Mouse (Mus musculus) kidney, embryonic 15.5 days (tissue): ENCODE results near the gene Dennd1b. TPM values are rescaled to one million over a fixed set of nuclear protein-coding genes. Genes with fewer than 3 reads are reported as not detected.

ENCODE experiments used
- ATAC-seq: fragments of 200-750 bp; cut with Nextera tagmentation; replicated peaks from 2 replicates; pipeline ENCODE4 v1.8.0; 2017; ENCODE audit warnings: moderate TSS enrichment; ENCODE audit not compliant: low FRiP score
- H3K27ac ChIP-seq: fragments of 300-500 bp; sonication (generic); 2 replicates; pipeline ENCODE4 v1.5.1; 2015; ENCODE audit warnings: mild to moderate bottlenecking, inconsistent platforms
- H3K27me3 ChIP-seq: fragments of 300-500 bp; sonication (generic); 2 replicates; pipeline ENCODE4 v1.6.1; 2015; ENCODE audit warnings: inconsistent platforms
- H3K36me3 ChIP-seq: fragments of 300-500 bp; sonication (generic); 2 replicates; pipeline ENCODE4 v1.6.1; 2015; ENCODE audit warnings: inconsistent platforms
- H3K4me1 ChIP-seq: fragments of 300-500 bp; sonication (generic); 2 replicates; pipeline ENCODE4 v1.6.1; 2015; ENCODE audit warnings: inconsistent platforms
- H3K4me2 ChIP-seq: fragments of 300-500 bp; sonication (generic); 2 replicates; pipeline ENCODE4 v1.6.1; 2015; ENCODE audit warnings: moderate library complexity, mild to moderate bottlenecking, inconsistent platforms
- H3K4me3 ChIP-seq: fragments of 300-500 bp; sonication (generic); replicated peaks from 2 replicates; pipeline ENCODE4 v1.5.1; 2015; ENCODE audit warnings: mild to moderate bottlenecking, inconsistent platforms
- H3K9ac ChIP-seq: fragments of 300-500 bp; sonication (generic); 2 replicates; pipeline ENCODE4 v1.6.1; 2015; ENCODE audit warnings: mild to moderate bottlenecking, inconsistent platforms
- H3K9me3 ChIP-seq: fragments of 300-500 bp; sonication (generic); replicated peaks from 2 replicates; pipeline ENCODE4 v1.6.1; 2016; ENCODE audit warnings: inconsistent platforms
- WGBS: fragments of 180-500 bp; shearing (Covaris S2); methylation state at CpG from one replicate; pipeline ENCODE4 v1.1.7; 2015; ENCODE audit warnings: mixed read lengths; 5-methylcytosine and 5-hydroxymethylcytosine counted together
- polyA plus RNA-seq: library from polyadenylated mRNA; unstranded; fragments of >200 nt; fragmentation: Nextera tagmentation; extraction: Ambion mirVana; gene quantifications from 2 replicates; pipeline ENCODE4 v1.2.1, GENCODE M21; 2015

Dennd1b gene
- polyA plus RNA-seq, 1 experiment from 2014 or later = 8.2 TPM

GRCm38 (mm10) chr1:139071015-139071414, 107.8 kb downstream of the Dennd1b start:
- peak; percentile 52 for ATAC-seq
- H3K27me3 ChIP-seq = no peaks in the 10 kb centered on the region
- no peak overlapping the region for H3K27ac ChIP-seq
- H3K4me3 ChIP-seq = no peak overlapping the region
- WGBS = 33% methylated on average over 2 of the region's 2 CpGs
- no peak overlapping the region for H3K4me2 ChIP-seq
- H3K9ac ChIP-seq = no peak overlapping the region
- H3K36me3 ChIP-seq = no peaks in the 10 kb centered on the region
- no peaks in the 10 kb centered on the region for H3K9me3 ChIP-seq
- H3K4me1 ChIP-seq = no peaks in the 10 kb centered on the region

DNA sequence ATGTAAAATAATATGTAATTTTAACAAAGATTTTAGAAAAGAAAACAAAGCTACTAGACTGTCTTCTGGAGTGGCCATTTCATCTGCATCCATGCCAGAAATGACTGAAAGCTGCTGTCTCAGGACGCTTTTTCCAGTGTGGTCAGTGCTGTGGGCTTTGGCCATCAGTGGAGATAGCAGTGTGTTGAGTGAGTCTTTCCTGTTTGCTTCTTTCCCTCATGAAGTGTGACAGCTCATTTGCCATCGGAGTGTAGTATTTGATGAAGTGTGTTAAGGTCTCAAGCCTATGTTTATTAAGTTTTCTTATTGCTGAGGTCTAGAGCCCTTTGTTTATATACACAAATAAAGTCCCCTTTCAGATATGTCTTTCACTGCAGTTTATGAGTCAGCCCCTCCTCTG, 112.4 kb downstream of the Dennd1b start:
- Histone ChIP-seq H3K4me2 (no peak overlapping the region), H3K27me3 (no peaks in the 10 kb centered on the region), H3K36me3 (no peaks in the 10 kb centered on the region), H3K4me1 (no peaks in the 10 kb centered on the region), H3K4me3 (no peak overlapping the region), H3K9me3 (no peaks in the 10 kb centered on the region), H3K9ac (no peak overlapping the region), H3K27ac (no peak overlapping the region)
- 55% methylated on average over 2 of the region's 2 CpGs for WGBS
- no peak for ATAC-seq

- H3K4me1 ChIP-seq = no peaks in the 10 kb centered on the region
- no peaks in the 10 kb centered on the region for H3K9me3 ChIP-seq
- H3K4me2 ChIP-seq = no peak overlapping the region
- WGBS = 91% methylated on average over 1 of the region's 1 CpGs
- no peak for ATAC-seq
- no peak overlapping the region for H3K4me3 ChIP-seq
- no peak overlapping the region for H3K9ac ChIP-seq
- no peak overlapping the region for H3K27ac ChIP-seq
- H3K36me3 ChIP-seq = no peaks in the 10 kb centered on the region
- H3K27me3 ChIP-seq = no peaks in the 10 kb centered on the region
Measured at GRCm38 (mm10) chr1:139077989-139078388, 114.8 kb downstream of the Dennd1b start.

GRCm38 (mm10) chr1:139079000-139079399, 115.8 kb downstream of the Dennd1b start:
- ATAC-seq = no peak
- H3K9ac ChIP-seq = no peak overlapping the region
- H3K27ac ChIP-seq = no peak overlapping the region
- H3K4me1 ChIP-seq = no peaks in the 10 kb centered on the region
- 73% methylated on average over 8 of the region's 8 CpGs for WGBS
- no peaks in the 10 kb centered on the region for H3K9me3 ChIP-seq
- no peaks in the 10 kb centered on the region for H3K27me3 ChIP-seq
- H3K36me3 ChIP-seq = no peaks in the 10 kb centered on the region
- H3K4me3 ChIP-seq = no peak overlapping the region
- H3K4me2 ChIP-seq = no peak overlapping the region

GRCm38 (mm10) chr1:139079523-139079922, 116.3 kb downstream of the Dennd1b start:
- WGBS = 78% methylated on average over 6 of the region's 6 CpGs
- no peak for ATAC-seq
- no peaks in the 10 kb centered on the region for H3K4me1 ChIP-seq

DNA sequence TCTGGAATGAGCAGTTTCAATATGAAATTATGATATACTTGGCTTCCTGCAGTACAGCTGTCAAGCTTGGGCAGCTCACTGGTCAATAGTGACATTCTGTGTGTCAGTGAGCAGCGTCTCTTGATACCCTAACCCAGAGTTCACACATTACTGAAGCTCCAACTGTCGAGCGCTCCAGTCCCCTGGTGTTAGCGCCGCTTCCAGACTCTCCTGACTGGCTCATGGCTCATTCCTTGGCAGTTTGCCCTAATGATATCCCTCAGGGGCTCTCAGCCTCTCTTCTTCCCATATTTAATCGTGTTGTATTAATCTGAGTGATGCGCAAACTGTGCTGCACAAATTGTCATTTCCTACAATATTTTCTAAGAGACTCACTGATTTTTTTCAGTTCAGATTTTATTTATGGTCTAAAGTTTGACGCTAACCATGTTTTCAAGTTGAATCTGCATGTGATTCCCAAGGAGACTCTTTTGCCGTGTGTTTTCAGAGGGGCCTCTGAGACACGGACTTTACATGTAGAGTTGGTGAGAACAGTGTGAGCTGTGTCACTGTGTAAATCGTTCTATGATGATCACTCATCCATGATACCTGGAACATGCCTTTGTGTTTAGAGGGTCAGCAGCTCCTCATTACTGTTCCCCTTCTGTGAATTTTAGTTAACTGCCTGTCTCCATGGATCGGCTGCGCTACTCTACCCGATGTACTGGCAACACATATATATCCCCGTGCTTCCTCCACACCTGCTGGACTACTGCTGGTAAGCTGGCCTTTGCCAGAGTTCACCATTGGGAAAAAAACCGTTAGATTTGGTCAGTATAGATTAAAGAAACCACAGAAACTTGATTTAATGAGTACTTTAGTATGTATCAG, 117.5 kb downstream of the Dennd1b start:
- WGBS = 65% methylated on average over 16 of the region's 16 CpGs
- Histone ChIP-seq H3K9me3 (no peaks in the 10 kb centered on the region), H3K27me3 (no peaks in the 10 kb centered on the region), H3K27ac (no peak overlapping the region), H3K4me1 (no peaks in the 10 kb centered on the region), H3K4me2 (no peak overlapping the region), H3K4me3 (no peak overlapping the region), H3K9ac (no peak overlapping the region), H3K36me3 (no peaks in the 10 kb centered on the region)
- no peak for ATAC-seq

More at GRCm38 (mm10) chr1:139079523-139079922, 116.3 kb downstream of the Dennd1b start:
- Histone ChIP-seq H3K36me3 (no peaks in the 10 kb centered on the region), H3K4me3 (no peak overlapping the region), H3K9ac (no peak overlapping the region), H3K4me2 (no peak overlapping the region), H3K27me3 (no peaks in the 10 kb centered on the region), H3K27ac (no peak overlapping the region), H3K9me3 (no peaks in the 10 kb centered on the region)

DNA sequence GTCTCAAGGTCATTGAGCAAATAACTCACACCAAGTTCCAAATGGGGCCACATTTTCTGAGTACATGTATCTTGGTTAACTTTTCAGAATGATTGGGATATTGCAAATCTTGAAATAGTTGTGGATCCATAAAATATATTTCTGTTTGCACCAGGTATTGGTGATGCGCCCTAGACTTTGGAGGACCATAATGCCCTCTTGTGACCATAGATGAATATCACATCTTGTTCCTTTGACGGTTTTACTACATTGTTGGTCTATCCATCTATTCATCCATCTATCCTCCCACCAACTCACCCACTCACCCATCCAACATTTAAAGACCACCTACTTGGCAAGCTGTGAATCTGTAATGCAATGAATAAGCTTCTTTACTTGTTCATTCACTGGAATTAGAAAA, 120.1 kb downstream of the Dennd1b start:
- H3K4me2 ChIP-seq = no peak overlapping the region
- H3K4me3 ChIP-seq = no peak overlapping the region
- no peaks in the 10 kb centered on the region for H3K4me1 ChIP-seq
- no peak overlapping the region for H3K9ac ChIP-seq
- no peaks in the 10 kb centered on the region for H3K27me3 ChIP-seq
- no peaks in the 10 kb centered on the region for H3K36me3 ChIP-seq
- no peaks in the 10 kb centered on the region for H3K9me3 ChIP-seq
- 77% methylated on average over 2 of the region's 2 CpGs for WGBS
- no peak overlapping the region for H3K27ac ChIP-seq
- no peak for ATAC-seq

GRCm38 (mm10) chr1:139087564-139087963, 124.3 kb downstream of the Dennd1b start:
- Histone ChIP-seq H3K4me3 (no peak overlapping the region), H3K9me3 (no peaks in the 10 kb centered on the region), H3K9ac (no peak overlapping the region), H3K27me3 (no peaks in the 10 kb centered on the region), H3K4me1 (no peaks in the 10 kb centered on the region), H3K4me2 (no peak overlapping the region), H3K36me3 (no peaks in the 10 kb centered on the region), H3K27ac (no peak overlapping the region)
- no peak for ATAC-seq
- WGBS = 81% methylated on average over 3 of the region's 3 CpGs

DNA sequence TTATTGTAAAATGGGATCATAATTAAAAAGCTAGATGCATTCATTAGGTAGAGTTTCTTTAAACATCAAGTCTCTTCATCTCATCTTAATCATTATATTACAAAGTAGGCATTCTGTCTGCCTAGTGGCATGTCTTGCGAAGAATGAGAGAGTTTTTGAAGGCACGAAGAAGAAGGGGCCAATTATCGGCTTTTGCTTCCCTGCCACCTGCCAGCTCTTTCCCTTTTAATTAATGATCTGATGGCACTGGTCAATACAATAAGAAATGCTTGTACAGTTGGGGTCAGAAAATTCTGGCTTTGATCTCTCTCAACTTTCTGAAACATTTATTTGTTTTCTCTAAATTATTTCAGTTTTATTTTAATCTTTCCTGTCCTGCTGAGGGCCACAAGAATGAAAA, 127.5 kb downstream of the Dennd1b start:
- Histone ChIP-seq H3K4me1 (peaks cover 2% of the 10 kb centered on the region; the same call in 1 of the 2 replicates), H3K36me3 (no peaks in the 10 kb centered on the region), H3K4me2 (no peak overlapping the region), H3K27ac (no peak overlapping the region), H3K4me3 (no peak overlapping the region), H3K9ac (no peak overlapping the region), H3K27me3 (no peaks in the 10 kb centered on the region), H3K9me3 (no peaks in the 10 kb centered on the region)
- ATAC-seq = no peak
- 91% methylated on average over 3 of the region's 3 CpGs for WGBS

DNA sequence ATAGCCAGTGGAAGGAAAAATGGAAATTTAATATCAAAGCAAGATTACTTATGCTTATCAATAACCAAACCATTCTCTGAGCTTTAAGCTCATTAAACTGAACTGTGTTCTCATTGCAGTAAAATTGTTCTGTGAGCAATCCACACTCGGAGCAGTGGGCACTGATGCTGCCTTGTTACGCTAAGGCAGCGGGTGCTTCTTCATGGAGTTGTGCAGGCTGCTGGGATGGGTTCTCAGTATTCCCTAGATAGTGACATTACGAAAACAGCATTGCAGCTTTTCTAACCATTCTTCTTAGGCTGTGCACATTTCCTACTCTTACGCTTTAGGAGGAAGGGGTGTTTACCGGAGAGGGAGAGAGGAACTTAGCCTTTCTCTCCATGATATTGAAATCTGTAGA, 128.5 kb downstream of the Dennd1b start:
- Histone ChIP-seq H3K27ac (no peak overlapping the region), H3K27me3 (no peaks in the 10 kb centered on the region), H3K4me3 (no peak overlapping the region), H3K9ac (no peak overlapping the region), H3K4me2 (no peak overlapping the region), H3K9me3 (no peaks in the 10 kb centered on the region), H3K4me1 (peaks cover 2% of the 10 kb centered on the region; the same call in 1 of the 2 replicates), H3K36me3 (no peaks in the 10 kb centered on the region)
- ATAC-seq = no peak
- WGBS = 94% methylated on average over 6 of the region's 6 CpGs

- Histone ChIP-seq H3K9ac (no peak overlapping the region), H3K9me3 (no peaks in the 10 kb centered on the region), H3K36me3 (no peaks in the 10 kb centered on the region), H3K4me1 (peaks cover 2% of the 10 kb centered on the region; the same call in 1 of the 2 replicates), H3K4me3 (no peak overlapping the region), H3K27ac (no peak overlapping the region), H3K27me3 (no peaks in the 10 kb centered on the region), H3K4me2 (no peak overlapping the region)
- no peak for ATAC-seq
- 83% methylated on average over 10 of the region's 10 CpGs for WGBS
Measured at GRCm38 (mm10) chr1:139092144-139092543, 128.9 kb downstream of the Dennd1b start.

DNA sequence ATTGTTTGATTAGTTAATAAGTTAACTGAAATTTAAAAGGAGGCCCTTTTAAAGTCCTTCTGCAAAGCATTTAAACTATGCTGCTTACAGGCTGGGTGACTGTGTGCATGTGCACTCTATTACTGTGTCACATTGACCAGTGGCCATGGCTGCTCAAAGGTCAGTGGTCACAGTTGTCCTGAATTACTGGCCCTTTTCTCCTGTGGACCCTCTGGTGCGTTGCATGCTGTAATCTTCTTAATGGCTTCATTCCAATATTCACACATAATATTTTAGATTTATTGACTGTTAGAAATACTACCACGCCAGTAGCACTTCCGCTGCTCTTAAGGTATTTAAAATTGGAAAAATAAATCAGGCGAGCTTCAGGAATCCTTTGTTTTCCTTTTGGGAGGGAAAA, 129.5 kb downstream of the Dennd1b start:
- H3K27ac ChIP-seq = no peak overlapping the region
- no peak for ATAC-seq
- H3K4me1 ChIP-seq = peaks cover 2% of the 10 kb centered on the region; the same call in 1 of the 2 replicates
- H3K27me3 ChIP-seq = no peaks in the 10 kb centered on the region
- H3K9ac ChIP-seq = no peak overlapping the region
- H3K4me2 ChIP-seq = no peak overlapping the region
- no peak overlapping the region for H3K4me3 ChIP-seq
- H3K36me3 ChIP-seq = no peaks in the 10 kb centered on the region
- H3K9me3 ChIP-seq = no peaks in the 10 kb centered on the region
- 47% methylated on average over 4 of the region's 4 CpGs for WGBS
